Mouse (Mus musculus): ENCODE measurements around the gene B3gat2. TPM values are rescaled to one million over a fixed set of nuclear protein-coding genes. Genes with fewer than 3 reads are reported as not detected.

The B3gat2 gene
- polyA plus RNA-seq, 1 experiment from 2014 or later: 11.3 TPM

DNA sequence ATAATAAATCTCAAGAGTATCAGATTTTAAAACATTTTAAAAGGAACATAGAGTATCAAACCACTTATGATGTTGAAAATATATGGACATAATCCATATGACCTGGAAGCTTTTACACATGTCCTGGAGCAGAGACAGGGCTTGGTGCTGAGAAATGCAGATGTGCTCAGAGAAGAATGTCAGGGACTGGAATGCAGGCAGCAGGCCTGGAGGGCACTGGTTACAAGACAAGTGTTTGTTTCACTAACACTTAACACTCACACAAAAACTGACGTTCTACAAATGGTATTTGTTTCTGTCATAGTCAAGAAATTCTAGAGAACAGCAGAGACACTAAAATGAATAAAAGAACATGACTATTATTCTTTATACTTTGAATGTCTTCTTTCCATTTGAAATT lies 130.5 kb downstream of the B3gat2 start:
- no peak overlapping the region for H3K27ac ChIP-seq (replicated peaks)
- no peaks in the 10 kb centered on the region for H3K9me3 ChIP-seq
- no peak for ATAC-seq (replicated peaks)
- 63% methylated on average over 1 of the region's 1 CpGs for WGBS
- H3K9ac ChIP-seq (replicated peaks): no peak overlapping the region
- no peak overlapping the region for H3K4me2 ChIP-seq (replicated peaks)
- no peak overlapping the region for H3K4me3 ChIP-seq
- no peaks in the 10 kb centered on the region for H3K36me3 ChIP-seq
- H3K4me1 ChIP-seq: peaks cover 1% of the 10 kb centered on the region; the same call in 1 of the 2 replicates
- H3K27me3 ChIP-seq: no peaks in the 10 kb centered on the region

Other genes with a start within 250 kb of the B3gat2 start
- gene Smap1, start 160.6 kb downstream of the B3gat2 start, polyA plus RNA-seq (2015; fragmentation: Nextera tagmentation; extraction: Ambion mirVana): 87.9 and 91.8 TPM in 2 replicates
- 102 and 112 TPM in 2 replicates for gene Sdhaf4, start 243.9 kb downstream of the B3gat2 start, polyA plus RNA-seq (2015; fragmentation: Nextera tagmentation; extraction: Ambion mirVana)

Data from forebrain, embryonic 15.5 days (tissue).